Mouse (Mus musculus) kidney, adult 11 months (tissue): ENCODE results near the gene Nt5c3b.

ENCODE experiments used
- DNase-seq: peaks from one replicate; pipeline ENCODE4 v3.0.0; 2022

Gene Nt5c3b

GRCm38 (mm10) chr11:100425851-100426250, 15.8 kb downstream of the Nt5c3b start:
- DNase-seq = peak; percentile 67

DNA sequence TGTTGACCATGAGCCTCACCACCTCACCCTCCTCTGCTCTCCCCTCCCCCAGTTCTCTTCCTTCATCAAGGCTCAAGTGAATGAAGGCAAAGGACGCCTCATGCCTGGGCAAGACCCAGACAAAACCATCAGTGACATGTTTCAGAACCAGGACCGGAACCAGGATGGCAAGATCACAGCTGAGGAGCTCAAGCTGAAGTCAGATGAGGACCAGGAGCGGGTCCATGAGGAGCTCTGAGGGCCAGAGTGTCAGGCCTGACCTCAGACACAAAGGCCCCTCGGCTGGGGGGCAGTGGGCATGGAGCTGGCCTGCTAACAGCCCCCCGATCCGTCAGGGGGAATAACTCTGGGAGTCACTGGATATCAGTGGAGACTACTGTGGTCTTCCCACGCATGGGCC, 17.8 kb downstream of the Nt5c3b start:
- DNase-seq = no peak

DNA sequence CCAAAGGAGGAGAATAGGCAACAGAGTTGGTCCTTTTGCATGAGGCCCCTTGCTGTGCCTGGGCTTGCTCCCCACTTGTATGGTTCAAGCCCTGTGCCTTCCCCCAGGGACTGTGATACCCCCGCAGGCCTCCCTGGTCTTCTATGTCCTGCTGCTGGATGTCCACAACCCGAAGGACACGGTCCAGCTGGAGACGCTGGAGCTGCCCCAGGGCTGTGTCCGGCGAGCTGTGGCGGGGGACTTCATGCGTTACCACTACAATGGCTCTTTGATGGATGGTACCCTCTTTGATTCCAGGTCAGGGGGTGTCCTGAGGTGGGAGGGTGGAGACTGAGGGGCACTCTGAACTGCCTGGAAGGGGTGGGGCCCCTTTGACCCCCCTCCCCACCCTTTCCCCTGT, 20.1 kb downstream of the Nt5c3b start:
- DNase-seq = no peak

DNA sequence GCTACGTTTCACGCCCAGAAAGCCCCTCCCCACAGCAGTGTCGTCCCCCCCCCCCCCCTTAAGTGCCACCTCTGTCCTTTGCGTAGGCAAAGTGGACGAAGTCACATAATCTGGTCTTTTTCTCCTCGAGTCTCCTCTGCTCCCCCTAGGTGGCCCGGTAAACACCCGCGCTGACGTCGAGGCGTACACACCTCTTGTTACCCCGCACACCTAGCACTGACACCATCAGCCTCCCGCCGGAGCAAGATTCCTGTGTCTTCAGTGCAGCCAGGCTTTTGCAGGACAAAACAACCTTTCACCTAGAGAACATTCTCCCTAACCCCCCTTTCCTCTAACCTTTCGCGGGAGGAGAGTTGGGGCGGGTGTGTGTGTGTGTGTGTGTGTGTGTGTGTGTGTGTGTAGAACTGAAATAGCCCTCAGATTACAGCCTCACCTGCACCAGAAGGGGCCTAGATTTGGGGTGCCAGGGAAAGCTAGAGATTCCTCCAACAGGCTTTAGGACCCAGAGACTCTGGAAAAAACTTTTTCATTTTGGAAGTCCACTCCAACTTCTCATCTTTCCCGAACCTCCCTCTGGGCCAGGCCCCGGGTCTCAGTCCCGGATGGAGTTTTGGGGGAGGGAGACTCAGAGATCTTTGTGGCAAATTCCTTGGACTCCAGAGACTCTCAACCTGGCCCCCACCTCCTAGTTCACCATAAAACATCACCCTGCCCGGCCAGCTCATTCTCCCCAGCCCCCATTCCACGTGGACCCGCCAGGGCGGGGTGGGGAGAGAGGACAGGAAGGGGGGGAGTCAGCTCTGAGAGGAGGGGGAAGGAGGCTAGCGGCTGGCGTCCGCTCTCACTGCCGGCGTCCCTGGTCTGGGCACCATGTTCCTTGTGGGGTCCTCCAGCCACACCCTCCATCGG, 26.4 kb downstream of the Nt5c3b start, which contains the start of gene Fkbp10:
Fkbp10 (plus strand) TSS at position 784 of the 909 bp plus-strand sequence.
- no peak for DNase-seq

- peak; percentile 75 for DNase-seq
Measured at GRCm38 (mm10) chr11:100414021-100414913, 27.3 kb downstream of the Nt5c3b start, which contains the start of gene P3h4. TSS of gene P3h4 (minus strand) at chr11:100414836.

GRCm38 (mm10) chr11:100413541-100413940, 28.1 kb downstream of the Nt5c3b start:
- no peak for DNase-seq

DNA sequence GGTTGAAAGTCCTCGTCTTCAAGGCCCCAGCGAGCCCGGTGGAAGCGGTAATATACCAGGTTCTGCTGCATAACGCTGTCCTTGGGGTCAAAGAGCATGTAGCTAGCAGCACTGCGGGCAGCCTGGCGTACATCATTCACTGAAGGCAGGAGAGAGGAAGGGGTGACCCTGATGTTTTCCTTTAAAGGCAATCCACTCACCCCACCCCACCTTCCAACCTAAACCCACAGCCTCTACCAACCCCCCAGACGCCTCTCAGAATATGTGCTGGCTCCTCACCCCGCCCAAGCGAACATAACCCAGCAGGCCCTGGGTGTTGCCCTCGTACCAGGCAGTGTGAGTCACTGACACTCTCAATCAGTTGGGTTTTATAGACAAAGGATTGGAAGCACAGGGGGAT, 29.9 kb downstream of the Nt5c3b start:
- no peak for DNase-seq

DNA sequence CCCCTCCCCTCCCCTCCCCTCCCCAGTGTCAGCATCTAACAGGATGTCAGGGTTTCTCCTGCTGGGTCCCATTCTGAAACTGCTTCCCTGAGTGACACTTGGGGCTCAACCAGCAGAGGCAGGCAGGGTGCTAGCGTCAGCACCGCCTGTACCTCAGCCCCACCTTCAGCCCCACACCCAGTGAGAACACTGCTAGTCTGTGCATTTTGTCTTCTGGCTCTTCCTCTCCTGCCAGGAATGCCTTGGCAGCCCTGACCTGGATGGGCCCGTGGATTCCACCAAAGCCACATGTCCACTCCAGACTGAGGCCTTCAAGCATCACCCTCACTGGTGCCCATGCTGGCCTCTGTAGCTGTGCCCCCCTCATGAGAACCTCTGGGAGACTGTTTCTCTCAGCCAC, 31.9 kb downstream of the Nt5c3b start:
- DNase-seq = no peak

GRCm38 (mm10) chr11:100408835-100409462, 32.7 kb downstream of the Nt5c3b start:
- no peak for DNase-seq

DNA sequence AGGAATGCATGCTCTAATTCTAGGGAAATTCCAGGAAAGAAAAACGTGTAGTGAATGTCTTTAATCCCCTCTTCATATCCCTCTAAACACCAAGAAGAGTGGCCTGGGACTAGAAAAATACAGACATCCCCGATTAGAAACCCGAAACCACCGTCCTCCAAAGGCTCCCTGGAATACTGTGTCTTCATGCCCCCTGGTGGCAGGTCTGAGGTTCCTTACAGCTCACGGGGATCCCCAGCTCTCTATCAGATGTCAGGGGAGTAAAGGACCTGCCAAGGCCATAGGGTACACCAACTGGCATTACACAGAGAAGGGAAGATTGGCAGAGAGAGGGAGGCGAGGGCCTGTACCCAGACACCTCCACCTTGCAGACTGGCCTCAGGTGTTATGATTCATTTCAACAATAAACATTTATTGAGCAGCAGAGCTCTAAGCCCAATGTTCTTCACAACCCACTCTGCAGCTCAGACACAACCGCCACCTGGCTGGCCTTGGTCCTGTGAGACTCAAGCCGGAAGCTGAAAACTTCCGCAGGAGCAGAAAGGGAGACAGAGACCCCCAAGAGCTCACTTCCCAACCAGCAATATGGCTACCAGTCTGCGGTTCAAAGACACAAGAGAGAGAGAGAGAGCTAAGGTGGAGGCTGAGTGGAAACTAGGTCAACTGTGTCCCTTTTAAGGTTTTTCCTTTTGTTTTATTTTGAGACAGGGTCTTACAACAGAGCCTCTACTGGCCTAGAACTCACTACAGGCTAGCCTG, 33.4 kb downstream of the Nt5c3b start:
- DNase-seq = peak; percentile 64

DNA sequence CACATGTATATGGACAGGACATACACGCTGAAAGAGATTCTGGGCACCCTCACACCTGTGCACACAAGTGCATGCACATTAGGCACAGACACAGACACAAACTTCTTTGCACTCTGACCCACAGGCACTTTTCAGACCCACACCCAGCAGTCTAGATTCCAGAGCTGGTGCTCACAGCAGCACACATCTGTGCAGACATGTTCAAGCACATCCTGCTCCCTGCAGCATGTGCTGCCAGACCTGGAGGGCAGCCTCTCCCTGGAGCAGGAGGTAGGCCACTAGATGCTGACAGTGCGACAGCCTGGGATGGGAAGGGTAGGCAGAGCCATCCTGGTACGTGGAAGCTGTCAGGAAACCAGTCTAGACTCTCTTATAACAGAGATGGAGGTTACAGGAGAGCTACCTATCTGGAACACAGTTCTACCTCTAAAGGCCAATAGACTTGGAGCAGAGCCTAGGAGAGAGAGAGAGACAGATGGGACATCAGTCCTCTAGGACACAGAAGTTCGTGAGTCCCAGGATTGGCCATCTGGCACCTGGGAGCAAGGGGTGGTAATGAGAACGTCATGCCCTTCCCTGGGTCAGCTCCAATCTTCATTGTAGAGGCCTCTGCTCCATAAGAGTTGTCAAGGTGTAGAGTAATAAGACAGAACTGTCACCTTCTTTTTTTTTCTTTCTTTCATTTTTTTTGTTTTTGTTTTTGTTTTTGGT, 34.5 kb downstream of the Nt5c3b start:
- DNase-seq = no peak

DNA sequence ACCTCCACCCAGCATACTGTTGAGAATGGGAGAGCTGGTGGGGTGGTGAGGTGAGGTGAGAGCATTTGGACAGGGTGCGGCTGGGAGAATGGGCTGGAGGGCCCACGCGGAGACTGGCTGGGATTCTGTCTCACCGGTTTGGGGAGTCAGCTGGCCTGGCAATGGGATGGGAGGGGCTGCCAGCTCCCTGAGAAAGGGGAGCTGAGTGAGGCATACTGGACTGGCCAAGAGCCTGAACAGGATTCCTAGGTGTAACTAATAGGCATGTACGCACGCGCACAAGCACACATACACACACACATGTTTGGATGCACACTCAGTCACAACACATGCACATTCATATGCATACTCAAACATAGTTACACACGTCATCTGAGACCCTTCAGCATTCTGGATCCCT, 35.3 kb downstream of the Nt5c3b start:
- no peak for DNase-seq

GRCm38 (mm10) chr11:100404456-100405074, 37.0 kb downstream of the Nt5c3b start:
- no peak for DNase-seq

GRCm38 (mm10) chr11:100403445-100404134, 38.0 kb downstream of the Nt5c3b start:
- DNase-seq = no peak

DNA sequence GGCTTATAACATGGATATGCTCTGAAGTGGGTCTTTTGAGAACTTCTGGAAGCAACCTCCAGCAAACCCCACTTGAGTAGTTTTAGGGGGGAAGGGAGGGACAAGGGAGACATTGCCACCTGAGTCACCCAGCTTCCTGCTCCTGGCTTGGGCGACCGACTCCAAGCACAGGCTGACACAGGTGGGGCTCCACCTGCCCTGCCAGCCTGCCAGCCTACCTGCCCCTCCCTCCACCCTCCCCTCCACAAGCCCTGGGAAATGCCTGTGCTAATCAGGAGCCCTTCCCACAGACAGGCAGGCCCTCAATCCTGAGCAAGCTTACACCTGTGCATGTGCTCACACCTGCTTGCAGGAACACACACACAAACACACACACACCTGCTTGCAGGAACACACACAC, 38.9 kb downstream of the Nt5c3b start:
- no peak for DNase-seq

- no peak for DNase-seq
Measured at GRCm38 (mm10) chr11:100402240-100402639, 39.4 kb downstream of the Nt5c3b start.

DNA sequence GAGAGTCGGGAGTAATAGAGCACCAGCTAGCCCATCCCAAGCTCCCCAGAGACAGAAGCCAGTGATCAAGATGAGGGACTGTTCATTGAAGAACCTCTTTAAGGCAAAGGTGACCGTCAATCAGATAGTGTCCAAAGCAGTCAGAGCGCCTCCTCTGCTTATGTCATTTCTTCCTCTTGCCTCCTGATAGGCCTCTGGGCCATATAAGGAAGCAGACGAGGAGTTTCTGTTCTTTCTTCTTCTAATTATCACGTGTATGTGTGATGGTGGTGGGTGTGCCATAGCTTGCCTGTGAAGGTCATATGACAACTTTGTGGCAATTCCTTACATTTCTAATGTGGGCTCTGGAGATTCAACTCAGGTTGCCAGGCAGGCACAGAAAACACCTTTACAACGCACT, 40.8 kb downstream of the Nt5c3b start:
- no peak for DNase-seq

DNA sequence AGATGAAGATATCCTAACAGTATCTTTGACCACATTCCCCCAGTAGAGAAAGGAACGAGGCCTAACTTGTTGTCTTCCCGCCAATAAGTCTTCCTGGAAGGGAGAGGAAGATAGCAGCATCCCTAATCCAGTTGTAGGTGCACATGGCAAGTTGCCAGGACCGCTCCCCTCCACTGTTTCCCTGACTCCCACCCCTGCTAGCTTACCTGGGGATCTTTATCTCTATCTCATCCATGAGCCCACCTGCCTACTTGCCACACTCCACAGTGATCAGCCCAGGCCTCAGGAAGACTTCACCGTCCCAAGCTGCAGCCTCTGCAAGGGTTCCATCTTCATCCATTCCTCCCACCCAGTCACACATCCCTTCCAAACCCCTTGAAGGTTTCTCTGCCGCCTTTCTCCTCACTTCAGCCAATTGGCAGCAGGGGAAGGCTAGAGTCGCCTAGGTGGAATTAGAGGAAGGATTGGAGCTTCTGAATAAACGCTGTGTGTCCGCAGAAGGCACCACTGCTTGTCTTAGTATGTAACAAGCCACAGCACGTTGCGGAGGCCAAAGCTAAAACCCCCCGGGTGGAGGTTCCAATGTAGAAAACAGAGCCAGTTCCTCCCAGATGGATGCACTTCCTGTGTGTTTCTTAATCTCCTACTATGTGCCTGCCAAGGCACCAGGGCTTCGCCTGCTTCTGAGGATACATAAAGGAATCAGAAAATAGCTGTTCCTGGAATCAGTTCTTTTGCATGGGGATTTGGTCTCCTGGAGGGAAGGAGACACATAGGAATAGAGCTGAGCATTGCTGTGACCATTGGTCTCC, 41.7 kb downstream of the Nt5c3b start:
- no peak for DNase-seq

DNA sequence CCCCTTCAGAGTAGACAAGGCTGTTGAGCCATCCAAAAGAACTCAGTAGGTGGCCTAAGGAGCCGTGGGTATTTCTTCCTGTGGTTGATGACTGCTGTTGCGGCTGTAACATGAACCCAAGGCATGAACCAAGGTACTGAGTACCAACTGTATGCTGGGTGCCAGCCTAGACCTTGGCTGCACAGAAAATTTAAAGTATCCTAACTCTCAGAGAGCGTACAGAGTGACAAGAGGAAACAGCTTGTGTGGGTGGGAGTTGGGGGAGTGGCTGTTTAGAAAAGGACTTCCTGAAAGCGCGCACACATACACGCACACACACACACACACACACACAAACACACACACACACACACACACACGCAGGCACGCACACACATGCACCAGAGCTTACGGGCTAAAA, 42.3 kb downstream of the Nt5c3b start:
- DNase-seq = no peak

GRCm38 (mm10) chr11:100398517-100398916, 43.1 kb downstream of the Nt5c3b start:
- no peak for DNase-seq
